Mouse (Mus musculus) E14TG2a.4 (cell line): ENCODE measurements around the gene Gm20388.

Experiments
- CTCF ChIP-seq: conservative IDR thresholded peaks from 2 replicates; pipeline ENCODE4 v1.5.1; 2014; ENCODE audit warnings: low read length
- NANOG ChIP-seq: IDR thresholded peaks from 2 replicates; pipeline ENCODE4 v1.6.1; 2014; ENCODE audit warnings: borderline replicate concordance, low read length, mixed read lengths

- peak; percentile 100 for TF ChIP-seq CTCF
- TF ChIP-seq NANOG = no peak
Observed at GRCm38 (mm10) chr8:122697181-122697581, 2786.5 kb downstream of the Gm20388 start.
